Mouse (Mus musculus): Measurements from ENCODE around the gene Slc24a5. TPM values are rescaled to one million over a fixed set of nuclear protein-coding genes. Genes with fewer than 3 reads are reported as not detected.

Slc24a5 gene
- total RNA-seq (2023): not detected

DNA sequence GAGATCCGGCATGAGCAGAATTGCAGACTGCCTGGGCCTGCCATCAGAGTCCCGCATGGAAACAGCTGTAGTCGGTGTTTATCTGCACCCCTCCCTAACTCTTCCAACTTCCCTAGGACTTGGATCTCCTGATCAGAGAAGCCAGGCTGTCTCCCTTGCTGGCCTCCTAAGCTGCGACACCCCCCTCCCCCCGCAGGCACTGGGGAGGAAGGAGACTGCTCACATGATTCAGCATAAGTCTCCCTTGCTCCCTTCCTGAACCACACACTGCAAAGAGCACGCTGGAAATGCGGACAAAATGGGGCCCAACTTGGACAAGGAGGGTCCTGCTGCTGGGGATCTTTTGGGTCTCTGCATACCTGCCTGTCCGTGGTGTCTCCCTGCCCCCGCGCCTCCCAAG lies at the start of gene Slc24a5:
Gene Slc24a5, plus strand, starts transcription at position 231 of the 400 bp plus-strand sequence.

DNA sequence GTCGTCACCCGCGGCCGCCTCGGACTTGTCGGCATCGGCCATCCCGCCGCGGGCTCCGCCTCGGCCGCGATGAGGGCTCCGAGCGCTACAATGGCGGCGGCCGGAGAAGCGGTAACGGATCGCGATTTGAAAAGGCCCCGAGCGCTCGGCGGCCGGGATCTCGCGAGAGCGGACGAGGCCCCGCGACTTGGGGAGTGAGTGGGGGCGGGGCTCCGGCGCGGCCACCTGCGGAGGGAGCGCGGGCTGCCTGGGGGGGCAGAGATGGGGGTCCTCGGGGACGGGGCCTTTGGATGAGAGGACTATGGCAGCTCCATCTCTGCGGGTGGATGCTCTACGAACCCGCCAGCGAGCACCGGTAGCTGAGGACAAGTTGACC lies 55.5 kb downstream of the Slc24a5 start, which contains the start of gene Myef2:
Gene Myef2, minus strand, starts transcription at position 185 of the 376 bp plus-strand sequence.

DNA sequence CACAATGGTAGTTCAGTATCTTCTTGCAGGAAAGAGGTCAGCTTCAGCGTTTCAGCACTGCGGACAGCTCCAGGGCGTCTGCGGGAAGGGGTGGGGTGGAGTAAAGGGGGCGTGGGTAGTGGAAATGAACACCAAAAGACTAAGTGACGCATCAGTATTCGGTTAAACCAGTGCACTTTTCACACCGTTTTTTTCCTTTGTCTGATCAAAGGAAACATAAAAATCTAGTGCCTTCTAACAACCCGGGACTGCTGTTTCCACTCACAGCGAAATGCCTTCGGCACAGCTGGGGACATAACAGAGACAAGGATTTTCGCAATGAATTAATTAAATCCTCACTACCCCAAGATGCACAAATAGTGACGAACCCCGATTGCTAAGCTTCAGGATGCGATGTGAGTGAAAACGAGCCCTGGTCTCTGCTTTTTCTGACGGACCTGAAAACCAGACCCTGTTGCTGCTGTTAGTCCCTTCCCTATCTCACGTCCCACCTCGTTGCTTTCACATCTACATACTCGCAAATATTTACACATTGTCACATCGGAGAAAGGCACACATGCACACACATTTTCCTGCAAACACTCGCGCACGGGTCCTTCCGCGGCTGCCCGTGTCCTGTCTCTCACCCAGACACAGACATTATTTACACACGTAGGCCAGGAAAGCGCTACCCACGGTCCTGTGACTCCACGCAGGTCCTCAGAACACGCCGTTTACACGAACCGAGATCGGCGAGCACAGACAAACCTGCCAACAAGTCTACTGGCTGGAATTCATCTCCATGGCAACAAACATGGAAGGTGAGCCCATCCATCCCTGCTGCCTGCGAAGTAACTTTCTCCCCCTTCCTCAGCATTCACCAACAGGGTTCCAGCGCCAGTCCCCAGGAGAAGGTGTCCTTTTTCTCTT lies 68.2 kb downstream of the Slc24a5 start, which contains the start of gene Ctxn2:
Gene Ctxn2, plus strand, starts transcription at position 790 of the 909 bp plus-strand sequence.

Other genes starting within 250 kb of the Slc24a5 start
- gene Myef2, start 55.5 kb downstream of the Slc24a5 start, total RNA-seq (2023): 10 to 100 TPM; 32.3 to 35.4 TPM
- gene Ctxn2, start 68.6 kb downstream of the Slc24a5 start, total RNA-seq (2023): not detected
- not detected for gene Slc12a1, start 84.4 kb downstream of the Slc24a5 start, total RNA-seq (2023)
- 10 to 100 TPM; 25.6 to 26.0 TPM for gene Dut, start 179.1 kb downstream of the Slc24a5 start, total RNA-seq (2023)

Measured in B cell, adult 67 days (primary cell).